Mouse (Mus musculus) embryonic stem cell, embryonic (primary cell): ENCODE measurements at regions not wholly inside any gene's neighbourhood (a gene's known extent, or its start where the extent isn't known, plus 50 kb on each side); places are given as distances from the start of the nearest gene placed in this dataset.

ENCODE experiments used
- CTCF ChIA-PET, 4 experiments: fragments of 300-600 bp in 2 of 4; fragments of 350-600 bp in 2 of 4; sonication (Branson Sonifier 250); formaldehyde crosslinking; loops; one replicate each; lab custom pipeline; 2022; ENCODE audit warnings: inconsistent platforms in 2 of 4; lab: Charles Lee
- POLR2A ChIA-PET, 4 experiments: fragments of 300-600 bp in 2 of 4; fragments of 350-600 bp in 2 of 4; sonication (Branson Sonifier 250); formaldehyde crosslinking; loops; one replicate each; lab custom pipeline; 2022; ENCODE audit warnings: antibody characterized with exemption in 4 of 4, inconsistent platforms in 1 of 4; lab: Charles Lee

- ChIA-PET POLR2A (no interaction called here), CTCF (interaction anchor here in 1 of 4 experiments (0.7 to 1.1 kb wide), 2 partner anchors 37 to 539 kb away, joined by 3 read pairs; no protein-coding TSS in a partner anchor)
These were observed 80.8 kb downstream of the Plekhb2 start for GRCm38 (mm10) chr1:34930571-34930970.

- ChIA-PET POLR2A (interaction anchor here in 1 of 4 experiments (0.8 kb wide), 1 partner anchor 216 kb away, joined by 3 read pairs; no protein-coding TSS in a partner anchor), CTCF (interaction anchor here in 1 of 4 experiments (0.6 kb wide), 1 partner anchor 169 kb away, joined by 3 read pairs; no protein-coding TSS in a partner anchor)
These were observed 93.4 kb downstream of the Plekhb2 start for GRCm38 (mm10) chr1:34943196-34943595.

- POLR2A ChIA-PET: interaction anchor here in 2 of 4 experiments (0.6 to 1.3 kb wide), 3 partner anchors 9 to 573 kb away, joined by 3 to 5 read pairs (median 4); no protein-coding TSS in a partner anchor
- CTCF ChIA-PET: interaction anchor here in 3 of 4 experiments (0.6 to 1.0 kb wide), 6 partner anchors 37 to 424 kb away, joined by 3 to 5 read pairs (median 4); no protein-coding TSS in a partner anchor
These were observed 112.1 kb downstream of the Plekhb2 start for GRCm38 (mm10) chr1:34961633-34962507.

GRCm38 (mm10) chr1:34962508-34962885 lies 112.7 kb downstream of the Plekhb2 start:
- ChIA-PET CTCF (no interaction called here), POLR2A (interaction anchor here in 2 of 4 experiments (0.6 to 1.3 kb wide), 2 partner anchors 9 to 11 kb away, joined by 4 to 5 read pairs; no protein-coding TSS in a partner anchor)

GRCm38 (mm10) chr1:34974801-34975200 lies 125.0 kb downstream of the Plekhb2 start:
- ChIA-PET POLR2A (no interaction called here), CTCF (no interaction called here)

GRCm38 (mm10) chr1:34978156-34978555 lies 128.4 kb downstream of the Plekhb2 start:
- ChIA-PET POLR2A (no interaction called here), CTCF (no interaction called here)

- POLR2A ChIA-PET: interaction anchor here in 1 of 4 experiments (0.6 kb wide), 1 partner anchor 71 kb away, joined by 3 read pairs; no protein-coding TSS in a partner anchor
These were observed 129.6 kb downstream of the Plekhb2 start for GRCm38 (mm10) chr1:34979350-34979749.

GRCm38 (mm10) chr1:34981934-34982333 lies 132.2 kb downstream of the Plekhb2 start:
- CTCF ChIA-PET: no interaction called here
- POLR2A ChIA-PET: no interaction called here

More at GRCm38 (mm10) chr1:34979350-34979749, 129.6 kb downstream of the Plekhb2 start:
- CTCF ChIA-PET: no interaction called here

GRCm38 (mm10) chr1:34982966-34983365 lies 133.2 kb downstream of the Plekhb2 start:
- CTCF ChIA-PET: no interaction called here
- POLR2A ChIA-PET: no interaction called here

- POLR2A ChIA-PET: no interaction called here
These were observed 137.1 kb downstream of the Plekhb2 start for GRCm38 (mm10) chr1:34986861-34987260.

GRCm38 (mm10) chr1:34987650-34988221 lies 138.0 kb downstream of the Plekhb2 start:
- POLR2A ChIA-PET: interaction anchor here in 1 of 4 experiments (0.7 kb wide), 1 partner anchor 52 kb away, joined by 7 read pairs; no protein-coding TSS in a partner anchor
- CTCF ChIA-PET: interaction anchor here in 2 of 4 experiments (1.1 to 1.5 kb wide), 4 partner anchors 279 to 401 kb away, joined by 3 read pairs; no protein-coding TSS in a partner anchor

More at GRCm38 (mm10) chr1:34986861-34987260, 137.1 kb downstream of the Plekhb2 start:
- CTCF ChIA-PET: interaction anchor here in 1 of 4 experiments (0.7 kb wide), 1 partner anchor 398 kb away, joined by 3 read pairs; no protein-coding TSS in a partner anchor

- POLR2A ChIA-PET: no interaction called here
These were observed 138.4 kb downstream of the Plekhb2 start for GRCm38 (mm10) chr1:34988225-34988624.

GRCm38 (mm10) chr1:35000801-35001200 lies 151.0 kb downstream of the Plekhb2 start:
- CTCF ChIA-PET: no interaction called here

More at GRCm38 (mm10) chr1:34988225-34988624, 138.4 kb downstream of the Plekhb2 start:
- CTCF ChIA-PET: interaction anchor here in 2 of 4 experiments (0.6 to 1.5 kb wide), 6 partner anchors 45 to 400 kb away, joined by 3 to 4 read pairs (median 3); no protein-coding TSS in a partner anchor

GRCm38 (mm10) chr1:35017471-35017870 lies 167.7 kb downstream of the Plekhb2 start:
- CTCF ChIA-PET: no interaction called here
- POLR2A ChIA-PET: no interaction called here

More at GRCm38 (mm10) chr1:35000801-35001200, 151.0 kb downstream of the Plekhb2 start:
- POLR2A ChIA-PET: no interaction called here

- CTCF ChIA-PET: interaction anchor here in 1 of 4 experiments (1.2 kb wide), 1 partner anchor 44 kb away, joined by 4 read pairs; no protein-coding TSS in a partner anchor
- POLR2A ChIA-PET: no interaction called here
These were observed 182.8 kb downstream of the Plekhb2 start for GRCm38 (mm10) chr1:35032619-35033018.

- ChIA-PET CTCF (no interaction called here), POLR2A (no interaction called here)
These were observed 223.0 kb downstream of the Plekhb2 start for GRCm38 (mm10) chr1:35072811-35073210.

- CTCF ChIA-PET: no interaction called here
- POLR2A ChIA-PET: no interaction called here
These were observed 245.1 kb downstream of the Plekhb2 start for GRCm38 (mm10) chr1:35094873-35095272.

GRCm38 (mm10) chr1:35095785-35096184 lies 246.0 kb downstream of the Plekhb2 start:
- POLR2A ChIA-PET: no interaction called here
- CTCF ChIA-PET: no interaction called here

- CTCF ChIA-PET: interaction anchor here in 1 of 4 experiments (0.7 kb wide), 1 partner anchor 486 kb away, joined by 3 read pairs; no protein-coding TSS in a partner anchor
These were observed 256.9 kb downstream of the Plekhb2 start for GRCm38 (mm10) chr1:35106665-35107064.

More at GRCm38 (mm10) chr1:35106665-35107064, 256.9 kb downstream of the Plekhb2 start:
- POLR2A ChIA-PET: no interaction called here
